Mouse (Mus musculus): ENCODE measurements at regions not wholly inside any gene's neighbourhood (a gene's known extent, or its start where the extent isn't known, plus 50 kb on each side); places are given as distances from the start of the nearest gene placed in this dataset.
A peak's percentile ranks its signal among the peaks of the same experiment; 100 is the strongest.

DNA sequence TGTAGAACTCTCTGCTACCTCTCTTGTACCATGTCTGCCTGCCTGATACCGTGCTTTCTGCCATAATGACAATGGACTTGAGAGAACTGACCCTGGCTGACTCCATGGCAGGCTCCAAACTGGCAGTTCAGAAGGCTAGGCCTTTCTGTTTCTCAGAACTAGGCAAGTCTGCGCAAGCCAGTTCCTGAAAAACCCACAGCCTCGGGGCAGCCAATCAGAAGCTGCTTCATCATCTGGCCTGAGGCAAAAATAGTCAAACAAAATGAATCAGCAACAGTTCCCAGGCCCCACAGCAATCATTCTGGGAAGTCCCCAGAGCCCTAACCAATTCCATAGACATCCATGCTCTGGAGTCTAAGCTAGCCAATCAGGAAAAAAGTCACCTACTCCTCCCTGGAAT is 284.5 kb downstream of the Olfr1505 start:
- DNase-seq: no peak

DNA sequence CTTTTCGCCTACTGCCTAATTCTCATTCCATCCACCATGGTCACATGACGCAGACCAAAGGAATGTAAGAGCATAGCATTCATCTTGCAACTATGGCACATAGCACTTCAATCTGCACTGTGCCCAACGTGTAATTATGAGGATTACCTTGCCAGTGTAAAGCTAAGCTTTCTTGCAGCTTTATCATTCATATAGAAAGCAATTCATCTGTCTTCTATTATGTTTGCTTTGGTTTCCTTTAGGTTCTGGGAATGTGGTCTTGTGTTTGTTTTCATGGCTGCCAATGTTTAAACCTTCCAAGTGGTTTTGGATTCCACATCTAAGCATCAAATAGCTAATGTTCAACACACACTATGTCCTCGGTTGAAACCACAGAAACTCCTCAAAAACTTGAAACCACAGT is 307.2 kb downstream of the Olfr1505 start:
- no peak for DNase-seq

DNA sequence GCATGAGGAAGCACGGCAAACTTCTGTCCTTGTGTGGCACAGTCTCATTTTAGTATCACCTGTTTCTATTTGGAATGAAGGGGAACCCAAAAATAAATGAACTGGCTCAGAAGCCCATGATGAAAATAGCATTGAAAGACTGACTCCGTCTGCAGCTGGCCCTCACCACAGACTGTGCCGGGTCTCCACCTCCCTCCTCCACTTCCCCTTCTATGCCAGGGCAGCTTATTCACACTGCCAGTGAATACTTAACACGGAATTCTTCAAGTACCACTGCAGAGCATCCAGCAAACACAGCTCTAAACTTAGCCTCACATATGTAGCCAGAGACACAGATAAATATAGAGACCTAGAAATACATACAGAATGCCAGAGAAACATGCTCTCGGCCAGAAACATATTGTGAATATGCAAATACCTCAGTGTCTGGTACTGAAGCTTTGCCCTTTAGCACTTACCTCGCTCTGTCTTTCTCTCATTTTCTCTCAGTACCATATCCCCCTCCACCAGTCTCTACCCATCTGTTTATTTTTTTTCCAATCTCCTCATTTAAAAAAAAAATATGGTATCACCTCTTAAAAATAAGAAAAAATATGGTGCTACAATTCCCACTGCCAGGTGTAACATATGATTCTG is 311.8 kb downstream of the Olfr1505 start:
- peak; percentile 45 for DNase-seq

DNA sequence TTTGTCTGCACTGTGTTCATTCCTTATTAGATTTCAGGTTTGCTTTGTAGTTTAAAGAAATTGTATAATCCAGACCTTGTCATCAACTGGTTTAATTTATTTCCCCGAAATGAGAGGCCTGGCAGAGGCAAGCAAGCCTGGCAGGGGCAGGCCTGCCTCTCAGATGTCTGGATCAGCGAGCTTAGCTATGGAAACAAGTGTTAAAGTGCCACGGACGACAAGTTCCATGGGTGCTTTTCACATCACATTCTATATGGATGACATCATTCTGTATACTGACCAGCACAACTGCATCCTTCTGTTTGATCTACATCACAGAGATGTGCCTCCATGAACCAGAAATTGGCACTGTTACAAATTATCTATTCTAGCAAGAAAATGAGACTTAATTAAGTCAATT is 312.5 kb downstream of the Olfr1505 start:
- DNase-seq: no peak

DNA sequence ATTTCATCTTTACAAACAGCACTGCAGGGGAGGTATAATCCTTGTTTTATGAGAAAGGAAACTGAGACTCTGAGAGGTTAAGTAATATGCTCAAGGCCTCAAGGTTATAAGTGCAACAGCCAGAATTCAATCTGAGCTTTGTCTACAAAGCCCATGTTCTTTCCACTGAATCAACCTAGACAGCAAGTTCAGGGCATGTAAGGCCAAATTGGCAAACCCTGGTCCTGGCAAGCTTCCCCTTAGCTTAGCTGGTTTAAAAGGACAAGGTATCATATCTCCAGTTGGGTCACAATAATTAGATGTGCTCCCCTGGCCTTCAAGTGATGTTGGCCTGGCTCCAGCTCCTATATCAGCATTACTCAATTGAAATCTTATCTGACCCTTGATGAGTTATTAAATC is 313.2 kb downstream of the Olfr1505 start:
- DNase-seq: peak; percentile 58

DNA sequence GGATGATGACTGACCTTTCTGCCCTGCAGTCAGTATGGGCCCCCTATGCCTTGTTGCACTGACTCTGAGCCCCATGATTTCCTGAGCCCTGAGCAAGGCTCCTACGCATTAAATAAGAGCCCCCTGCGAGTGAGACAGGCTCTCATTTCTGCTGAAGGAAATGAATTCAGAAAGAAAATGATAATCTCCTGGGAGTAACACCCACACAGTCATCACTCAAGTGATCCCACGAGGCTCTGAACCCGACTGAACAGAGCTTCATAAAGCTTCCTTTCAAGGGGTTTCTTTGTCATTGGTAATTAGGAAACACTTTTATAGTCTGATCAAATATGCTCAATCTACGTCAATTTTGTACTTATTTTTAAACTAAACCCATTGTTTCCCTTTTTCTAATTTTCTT is 330.2 kb downstream of the Olfr1505 start:
- DNase-seq: no peak

DNA sequence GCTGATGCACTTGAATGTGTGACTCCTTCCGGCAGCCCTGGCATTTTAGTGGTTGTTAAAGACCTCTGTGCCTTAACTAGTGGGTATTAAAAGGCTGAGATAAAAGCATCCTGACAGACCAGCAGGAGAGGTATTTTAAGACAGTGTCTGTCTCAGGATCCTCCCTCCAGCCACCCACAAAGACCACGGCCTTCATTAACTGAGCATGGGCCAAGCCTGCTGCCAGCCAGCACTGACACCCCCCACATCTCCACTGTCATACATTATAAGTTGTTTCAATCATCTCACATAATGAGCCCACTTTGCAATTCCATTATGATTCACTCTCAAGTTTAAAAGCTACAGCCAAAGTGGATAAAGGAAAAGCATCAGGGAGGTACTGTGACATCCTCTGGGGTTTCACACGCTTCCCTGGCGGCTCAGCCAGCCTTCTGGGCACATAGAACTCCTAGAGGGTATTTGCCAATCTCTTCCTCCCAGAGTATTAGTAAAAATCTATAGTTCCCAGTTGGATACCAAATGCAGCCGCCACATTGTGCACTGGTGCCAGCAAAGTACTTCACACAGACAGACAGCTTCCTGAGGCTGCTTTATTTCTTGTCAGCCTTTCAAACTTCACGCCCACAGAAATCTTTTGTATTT is 333.8 kb downstream of the Olfr1505 start:
- DNase-seq: no peak

DNA sequence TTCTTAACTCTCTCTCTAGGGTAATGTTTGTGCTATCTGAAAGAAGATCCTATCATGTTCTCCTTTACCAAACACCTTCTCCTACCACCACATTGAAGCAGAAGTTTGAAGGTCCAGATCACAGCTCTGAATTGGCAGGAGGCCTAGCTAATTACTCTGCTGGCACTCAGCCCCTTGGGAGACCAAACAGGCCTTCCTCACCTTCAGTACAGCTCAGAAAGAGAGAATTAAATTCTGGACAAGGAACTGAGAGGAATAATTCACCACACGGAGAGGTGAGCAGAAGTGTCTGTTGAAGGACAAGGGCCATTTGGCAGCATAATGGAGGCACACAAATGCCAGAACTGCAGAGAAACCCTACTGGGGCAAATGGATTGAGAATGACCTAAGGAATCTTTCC is 334.6 kb downstream of the Olfr1505 start:
- peak; percentile 50 for DNase-seq

DNA sequence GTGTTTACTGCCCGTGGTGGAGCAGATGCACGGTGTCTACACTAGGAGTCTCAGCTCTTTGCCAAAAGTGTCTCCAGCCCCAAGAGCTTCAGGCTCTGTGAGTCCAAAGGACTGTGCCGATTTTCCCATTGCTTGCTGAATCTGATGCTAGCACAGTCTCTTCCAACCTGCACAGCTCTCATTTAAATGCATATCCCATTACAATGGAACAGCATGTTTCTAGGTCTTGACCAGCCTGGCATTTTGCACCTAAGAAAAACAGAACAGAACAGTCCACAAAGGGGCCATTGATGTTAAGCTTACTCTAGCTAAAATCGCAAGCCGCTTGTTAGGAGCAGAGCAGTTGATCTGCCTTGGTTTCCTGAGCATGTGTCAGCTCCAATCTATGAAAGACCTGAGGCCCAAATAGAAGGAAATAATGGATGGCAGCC is 339.2 kb downstream of the Tle4 start:
- no peak for DNase-seq

DNA sequence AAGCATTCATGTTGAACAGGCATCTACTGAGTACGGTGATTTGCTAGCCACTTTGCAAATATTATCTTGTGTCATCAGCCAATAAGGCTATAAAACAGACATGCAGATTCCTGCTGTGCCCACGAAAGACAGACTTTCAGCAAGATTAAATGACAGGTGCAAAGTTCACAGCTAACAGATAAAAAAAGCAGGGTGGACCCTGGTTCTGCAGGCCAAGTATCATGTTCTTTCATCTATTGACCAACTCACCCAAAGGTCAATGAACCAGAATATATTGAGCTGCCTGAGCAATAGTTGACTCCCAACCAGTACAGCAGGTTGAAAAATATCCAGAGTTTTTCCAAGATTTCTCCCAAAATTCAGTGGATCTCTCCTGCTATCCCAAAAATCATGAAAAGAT is 338.6 kb downstream of the Tle4 start:
- DNase-seq: no peak

DNA sequence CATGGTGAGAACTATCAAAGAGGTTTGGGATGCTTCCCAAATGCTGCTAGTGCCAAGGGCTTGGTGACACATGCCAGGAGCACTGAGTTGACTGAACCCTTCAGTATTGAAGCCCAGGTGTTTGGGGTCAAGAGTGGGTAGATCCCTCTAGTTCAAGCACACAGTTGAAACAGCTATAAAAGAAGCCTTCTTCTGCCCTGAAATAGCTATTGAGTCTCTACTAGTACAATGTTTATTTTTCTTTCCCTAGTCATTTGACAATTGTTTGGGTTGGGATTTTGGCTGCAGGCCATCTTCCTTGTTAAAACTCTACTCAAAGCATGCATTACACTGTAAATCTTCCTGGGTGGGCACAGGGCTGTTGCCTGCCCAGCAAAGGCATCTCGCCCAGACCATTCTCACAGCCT is 308.5 kb downstream of the Tle4 start:
- no peak for DNase-seq

DNA sequence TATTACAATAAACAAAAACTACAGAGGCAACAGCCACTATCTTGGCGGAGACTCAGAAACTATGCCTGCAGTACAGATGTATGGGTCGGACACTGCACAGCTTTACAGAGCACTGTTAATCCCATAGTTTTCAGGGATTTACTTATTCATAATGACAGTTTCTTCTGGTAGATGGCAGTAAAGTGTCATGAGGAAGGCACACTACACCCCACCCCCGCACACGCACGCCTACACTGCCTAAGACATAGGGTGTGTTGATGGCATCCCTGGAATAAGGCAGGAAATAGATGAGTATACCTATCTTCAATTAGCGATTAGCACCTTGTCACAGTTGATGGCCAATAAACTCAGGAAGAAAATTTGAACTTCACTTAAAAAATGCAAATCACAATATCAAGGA is 306.9 kb downstream of the Tle4 start:
- DNase-seq: no peak

DNA sequence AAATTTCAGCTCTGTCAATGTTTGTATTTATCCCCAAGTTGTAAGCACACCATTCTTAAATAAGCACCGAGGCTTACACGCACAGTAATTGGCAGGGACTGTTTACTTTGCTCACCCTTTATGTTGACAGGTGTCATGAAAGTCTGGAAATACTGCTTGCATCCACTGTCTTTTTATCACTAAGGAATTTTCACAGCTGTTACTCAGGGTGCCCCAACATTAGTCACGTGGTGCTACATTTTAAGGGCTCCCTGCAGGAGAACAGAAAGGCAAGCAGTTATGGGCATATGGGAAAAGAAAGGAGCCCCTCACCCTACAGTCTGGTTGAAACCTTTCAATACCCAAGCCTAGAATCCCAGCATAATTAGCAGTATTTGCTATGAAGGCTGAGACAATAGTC is 304.7 kb downstream of the Tle4 start:
- no peak for DNase-seq

DNA sequence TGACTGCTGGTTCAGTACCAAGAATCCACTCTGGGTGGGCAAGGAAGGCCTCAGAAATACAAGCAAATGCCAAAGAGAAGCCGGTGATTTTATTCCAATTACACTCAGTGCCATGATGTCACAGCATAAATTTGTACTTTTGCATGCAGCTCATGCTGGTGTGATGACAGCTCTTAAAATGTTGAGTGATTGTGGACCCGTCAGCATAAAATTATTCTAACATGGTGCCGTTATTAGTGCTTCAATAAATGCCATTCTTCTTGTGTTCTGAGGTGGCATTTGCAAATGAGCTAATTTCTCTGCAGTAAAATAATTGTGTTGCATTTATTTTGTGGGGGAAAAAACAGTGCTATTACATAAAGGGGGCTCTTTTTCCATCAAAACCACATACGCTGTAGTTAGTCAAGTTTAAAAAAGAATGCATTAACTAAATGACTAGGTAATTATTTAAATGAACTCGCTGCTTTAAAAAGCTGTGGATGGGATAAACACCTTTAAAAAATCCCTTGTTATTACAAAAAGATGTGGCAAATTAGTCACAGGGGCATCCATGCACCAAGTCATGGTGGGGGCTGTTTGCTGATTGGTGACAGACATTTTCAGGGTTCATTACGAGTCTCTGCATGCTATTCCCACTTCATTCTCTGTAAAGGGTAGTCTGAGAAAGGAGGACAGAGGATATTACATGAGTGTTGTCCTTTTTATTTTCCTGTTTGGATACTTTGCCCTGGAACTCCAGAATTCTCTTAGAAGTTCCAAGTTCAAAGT is 296.5 kb downstream of the Tle4 start:
- DNase-seq: no peak

DNA sequence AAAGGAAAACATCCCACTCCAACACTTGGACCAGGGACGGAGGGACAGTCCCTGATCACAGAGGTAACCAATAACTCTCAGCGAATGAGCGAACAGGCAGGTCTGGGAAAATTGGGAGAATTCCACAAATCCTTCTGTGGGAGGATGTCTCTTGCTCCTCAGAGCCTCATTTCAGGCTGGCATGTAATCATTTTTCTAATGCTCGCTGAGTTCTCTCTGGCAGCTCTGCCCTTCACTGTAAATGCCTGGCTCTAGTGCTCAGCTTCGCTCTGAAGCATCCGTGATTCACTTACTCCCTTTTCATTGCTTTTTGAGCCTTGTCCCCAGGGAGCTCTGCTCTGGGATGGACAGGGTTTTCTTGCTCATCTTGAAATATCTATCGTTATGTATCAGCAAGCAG is 283.6 kb downstream of the Tle4 start:
- no peak for DNase-seq

DNA sequence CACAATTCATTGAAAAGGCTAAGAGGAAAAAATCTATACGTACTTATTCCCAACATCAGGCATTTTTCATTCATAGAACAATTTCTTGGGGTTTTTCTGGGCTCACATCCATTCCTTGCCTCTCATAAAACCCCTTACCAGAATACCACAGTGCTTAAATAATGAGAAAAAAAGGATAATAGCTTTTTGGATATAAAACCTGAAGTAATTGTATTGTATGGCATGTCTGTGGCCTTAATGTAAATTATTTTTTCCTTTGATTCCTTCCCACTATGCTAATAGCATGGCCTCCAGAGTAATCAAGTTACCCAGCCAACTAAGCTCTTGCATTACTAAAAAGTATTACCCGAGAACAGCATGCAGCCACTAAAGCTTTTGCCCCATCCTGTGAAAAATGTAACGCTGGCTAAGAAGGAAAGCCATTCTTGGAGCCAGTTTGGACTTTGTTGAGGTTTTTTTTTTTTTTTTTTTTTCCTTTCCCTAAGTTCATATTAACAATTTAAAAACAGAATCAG is 278.1 kb downstream of the Tle4 start:
- no peak for DNase-seq

DNA sequence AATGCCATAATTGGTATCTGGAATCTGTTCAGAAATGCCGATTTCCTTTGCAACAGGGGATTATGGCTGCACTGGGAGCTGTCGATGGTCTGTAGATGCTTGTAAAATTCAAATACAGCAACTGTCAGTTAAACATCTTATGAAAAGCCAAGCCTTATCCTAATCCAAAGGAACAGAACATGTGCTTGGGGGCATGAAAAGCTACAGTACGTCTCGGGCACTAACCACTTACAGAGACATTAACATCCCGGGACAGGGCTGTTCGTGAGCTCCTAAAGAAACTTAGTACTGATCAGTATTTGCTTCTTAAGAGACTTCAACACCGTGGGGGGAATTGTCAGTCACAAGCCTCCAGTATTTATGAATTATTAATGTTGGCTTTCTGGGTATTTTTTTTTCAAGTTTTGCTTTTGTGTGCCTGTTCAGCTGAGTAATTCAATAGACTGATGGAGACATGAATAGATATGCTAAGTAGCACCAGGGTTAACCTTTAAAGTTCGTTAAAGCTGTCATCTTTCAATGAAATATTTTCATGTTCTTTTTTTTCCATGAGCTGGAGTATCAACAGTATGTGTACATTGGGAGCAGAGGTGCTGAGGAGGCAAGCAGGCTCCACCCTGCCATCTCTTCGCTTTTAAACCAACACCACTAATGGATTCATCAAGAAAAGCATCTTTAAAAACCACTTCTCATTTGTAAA is 272.3 kb downstream of the Tle4 start:
- DNase-seq: no peak

DNA sequence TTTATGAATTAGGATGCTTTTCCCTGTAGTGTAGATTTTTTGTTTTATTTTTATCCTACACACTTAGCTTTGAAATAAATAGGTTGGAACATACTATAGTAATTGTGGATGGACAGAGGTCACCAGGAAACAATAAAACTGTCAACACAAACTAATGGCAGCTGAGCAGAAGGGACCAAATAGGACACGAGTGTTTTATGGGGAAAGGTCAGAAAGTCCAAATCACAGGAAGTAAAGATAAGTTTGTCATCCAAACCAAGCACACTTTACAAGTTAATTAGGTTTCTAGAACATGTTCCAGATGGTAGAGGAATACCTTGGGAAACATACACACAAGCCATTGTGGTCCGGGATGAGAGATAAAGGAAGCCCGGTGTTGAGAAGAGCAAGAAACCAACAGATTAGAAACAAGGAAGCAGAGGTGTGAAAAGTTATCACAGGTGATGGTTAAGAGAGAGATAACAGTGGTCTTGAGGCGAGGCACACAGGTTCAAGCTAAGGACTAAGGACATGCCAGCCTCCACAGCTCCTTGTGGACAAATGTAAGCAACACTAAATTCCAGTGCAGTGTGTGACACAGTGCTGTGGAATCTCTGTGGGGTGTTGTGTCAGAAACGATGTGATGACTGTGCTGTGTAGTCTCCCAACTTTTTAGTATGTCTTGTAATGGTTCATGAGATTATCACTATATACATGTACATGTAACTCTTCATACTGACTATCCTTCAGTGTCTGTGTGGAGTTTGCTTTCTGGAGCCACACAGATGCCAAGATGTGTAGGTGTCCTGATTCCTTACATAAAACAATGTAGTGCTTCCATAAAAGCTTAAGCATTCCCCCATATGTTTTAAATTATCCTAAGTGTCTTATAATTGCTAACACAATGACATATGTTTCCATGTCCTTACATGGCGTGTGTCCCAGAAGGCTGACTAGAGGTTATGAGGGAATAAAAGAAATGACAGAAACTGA is 264.5 kb downstream of the Tle4 start:
- DNase-seq: no peak

DNA sequence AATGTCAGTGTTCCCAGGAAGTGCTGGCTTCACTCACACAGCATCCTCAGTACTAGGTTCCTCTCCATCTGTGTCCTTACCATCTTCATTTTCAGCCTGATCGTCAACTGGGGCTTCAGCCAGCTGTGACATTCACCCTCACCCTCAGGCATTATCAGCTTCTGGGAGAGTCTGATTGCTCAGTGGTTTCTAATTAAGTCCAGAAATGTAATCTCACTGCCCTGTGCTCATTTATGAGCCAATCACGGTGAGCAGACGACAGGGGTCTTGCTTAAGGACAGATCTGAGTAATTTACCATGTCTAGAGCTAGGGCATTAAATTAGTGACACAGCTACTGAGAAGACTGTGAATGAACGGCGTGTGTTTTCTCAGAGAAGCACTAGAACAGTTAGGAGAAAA is 260.8 kb downstream of the Tle4 start:
- no peak for DNase-seq

DNA sequence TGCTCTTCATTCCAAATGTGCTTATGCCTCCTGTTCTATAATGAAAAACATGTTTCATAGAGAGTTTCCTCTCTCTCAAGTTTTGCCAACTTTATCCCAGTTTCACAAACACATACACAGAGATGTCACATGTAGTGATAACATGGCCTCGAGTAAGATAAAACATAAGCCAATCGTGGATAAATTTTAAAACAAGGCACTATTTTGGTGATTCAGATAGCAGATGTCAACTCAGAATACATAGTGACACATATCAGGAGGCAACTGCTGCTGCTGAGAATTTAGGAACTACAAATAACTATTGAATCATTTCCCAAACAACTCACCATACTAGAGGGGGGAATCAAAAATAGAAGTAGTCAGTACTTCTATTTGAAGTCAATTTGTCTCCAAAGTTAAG is 257.1 kb downstream of the Tle4 start:
- DNase-seq: no peak

DNA sequence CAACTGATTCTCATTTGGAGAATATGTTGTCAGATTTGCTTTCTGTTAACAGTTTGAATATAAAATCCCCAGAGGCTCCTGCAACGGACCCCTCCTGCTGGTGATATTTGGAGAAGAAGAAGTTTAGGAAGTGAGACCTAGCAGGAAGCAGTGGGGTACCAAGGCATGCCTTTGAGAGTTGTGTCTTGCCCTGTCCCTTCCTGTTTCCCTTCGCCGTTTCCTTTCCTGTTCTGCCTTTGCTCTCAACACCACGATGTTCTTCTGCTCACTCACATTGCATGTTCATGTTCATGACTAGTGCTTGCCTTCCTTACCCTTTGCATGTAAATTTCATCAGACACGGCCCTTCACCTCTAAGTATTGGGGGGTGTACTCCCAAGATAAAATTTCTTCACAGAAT is 254.0 kb downstream of the Tle4 start:
- no peak for DNase-seq

DNA sequence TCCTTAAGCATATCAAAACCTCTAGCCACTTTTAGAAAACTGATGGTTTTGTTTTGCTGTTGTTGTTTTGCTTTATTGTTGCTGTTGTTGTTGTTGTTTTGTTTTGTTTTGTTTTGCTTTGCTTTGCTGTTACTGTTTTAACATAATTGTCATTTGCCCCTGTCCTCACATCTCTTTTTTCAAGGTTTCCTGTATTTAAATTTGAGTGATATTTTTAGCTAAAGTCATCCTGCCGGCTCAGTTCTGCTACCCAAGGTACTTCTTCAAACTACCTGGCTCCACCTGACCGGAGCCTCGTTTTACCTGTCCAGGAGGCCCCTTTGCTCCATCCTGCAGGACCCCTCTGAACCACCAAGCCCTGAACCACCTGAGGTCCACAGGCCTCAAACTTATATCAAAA is 253.4 kb downstream of the Tle4 start:
- no peak for DNase-seq
